Mouse (Mus musculus): ENCODE measurements around the gene Casc3.

Casc3 gene

DNA sequence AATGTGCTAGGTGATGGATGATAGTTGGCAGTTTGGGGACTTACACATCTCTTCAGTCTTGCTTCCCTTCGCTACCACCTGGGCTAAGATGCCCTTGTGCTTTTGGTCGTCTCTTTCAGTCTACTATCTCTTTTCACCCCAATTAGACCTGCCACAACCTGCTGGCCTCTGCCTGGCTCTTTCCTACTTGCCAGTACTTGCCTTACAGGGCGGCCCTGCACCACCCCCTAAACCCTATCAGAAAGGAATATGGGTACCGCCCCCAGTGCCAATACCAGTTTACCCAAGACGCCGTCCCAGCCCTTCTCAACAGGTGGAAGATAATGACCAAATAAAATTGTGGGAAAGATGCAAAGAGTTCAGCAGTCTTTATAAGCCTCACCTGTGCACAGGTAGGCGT, 31.4 kb downstream of the Casc3 start:
- no peak for DNase-seq (ENCODE audit: low spot score)

- peak; percentile 75 for DNase-seq (ENCODE audit: low spot score)
Observed at GRCm38 (mm10) chr11:98836651-98837141, 32.0 kb downstream of the Casc3 start, which contains the start of gene Rapgefl1. TSS of gene Rapgefl1 (plus strand) at chr11:98836785.

DNA sequence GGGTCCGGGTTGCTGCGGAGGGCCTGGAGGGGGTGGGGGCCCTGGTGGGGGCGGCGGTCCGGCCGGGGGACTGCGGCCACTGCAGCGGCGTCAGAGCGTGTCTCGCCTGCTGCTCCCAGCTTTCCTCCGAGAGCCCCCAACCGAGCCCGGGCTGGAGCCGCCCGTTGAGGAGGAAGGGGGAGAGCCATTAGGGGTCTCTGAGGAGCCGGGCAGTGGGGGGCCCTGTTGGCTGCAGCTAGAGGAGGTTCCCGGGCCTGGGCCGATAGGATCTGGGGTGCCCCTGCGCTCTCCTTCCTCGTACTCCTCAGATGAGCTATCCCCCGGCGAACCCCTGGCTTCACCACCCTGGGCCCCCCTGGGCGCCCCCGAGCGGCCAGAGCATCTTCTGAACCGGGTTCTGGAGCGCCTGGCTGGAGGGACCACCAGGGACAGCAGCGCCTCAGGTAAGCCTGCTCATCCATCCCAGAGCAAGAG, 32.6 kb downstream of the Casc3 start:
- no peak for DNase-seq (ENCODE audit: low spot score)

GRCm38 (mm10) chr11:98837917-98838316, 33.2 kb downstream of the Casc3 start:
- no peak for DNase-seq (ENCODE audit: low spot score)

- no peak for DNase-seq (ENCODE audit: low spot score)
Observed at GRCm38 (mm10) chr11:98838512-98838911, 33.8 kb downstream of the Casc3 start.

DNA sequence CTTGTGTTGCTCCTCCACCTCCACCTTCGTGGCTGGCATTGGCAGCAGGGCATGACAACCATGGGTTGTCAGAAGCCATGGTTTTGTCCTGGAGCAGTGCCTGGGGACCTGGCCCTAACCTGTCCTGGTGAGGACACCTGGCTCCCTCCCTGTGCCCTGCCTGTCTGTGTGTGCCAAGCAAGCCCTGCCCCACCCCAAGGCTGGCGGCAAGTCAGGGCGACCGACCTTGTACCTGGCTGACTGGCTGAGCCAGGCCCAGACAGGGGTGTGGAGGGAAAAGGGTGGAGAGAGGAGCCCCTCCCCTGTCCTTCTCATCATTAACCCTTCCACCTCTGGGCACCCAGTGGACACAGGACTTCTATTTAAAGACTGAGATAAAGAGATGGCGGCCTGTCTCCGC, 34.7 kb downstream of the Casc3 start:
- peak; percentile 31 for DNase-seq (ENCODE audit: low spot score)

DNA sequence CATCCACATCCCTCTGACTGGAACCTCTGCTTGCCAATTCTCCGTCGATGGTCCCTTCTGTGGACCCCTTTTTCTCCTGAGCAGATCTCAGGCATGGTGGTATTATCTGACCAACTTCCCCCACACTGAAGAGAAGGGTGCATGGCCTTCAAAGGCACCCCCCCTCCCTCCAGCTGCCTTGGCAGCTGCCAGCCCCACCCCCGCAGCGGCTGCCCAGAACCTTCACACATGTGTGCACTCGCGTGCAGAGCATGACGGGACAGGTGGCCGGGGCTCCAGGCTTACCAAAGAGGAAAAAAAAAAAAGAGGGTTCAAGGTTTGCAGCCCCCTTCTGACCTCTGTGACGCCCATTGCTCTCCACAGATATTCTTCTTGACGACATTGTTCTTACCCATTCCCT, 35.2 kb downstream of the Casc3 start:
- no peak for DNase-seq (ENCODE audit: low spot score)

DNA sequence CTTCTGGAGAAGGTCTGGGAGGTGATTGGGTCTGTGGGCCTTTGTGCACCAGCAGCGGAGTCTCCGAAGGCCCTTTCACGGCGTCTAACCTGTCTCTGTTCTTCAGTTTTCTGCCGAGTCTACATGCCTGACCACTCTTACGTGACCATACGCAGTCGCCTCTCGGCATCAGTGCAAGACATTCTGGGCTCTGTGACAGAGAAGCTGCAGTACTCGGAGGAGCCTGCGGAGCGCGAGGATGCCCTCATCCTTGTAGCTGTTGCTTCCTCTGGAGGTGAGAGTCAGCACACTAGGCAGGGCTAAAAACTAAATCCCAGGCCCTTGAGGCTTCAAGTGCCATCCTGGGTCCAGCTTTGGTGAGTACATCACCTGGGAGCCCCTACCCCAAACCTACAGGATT, 41.3 kb downstream of the Casc3 start:
- DNase-seq (ENCODE audit: low spot score): no peak

DNA sequence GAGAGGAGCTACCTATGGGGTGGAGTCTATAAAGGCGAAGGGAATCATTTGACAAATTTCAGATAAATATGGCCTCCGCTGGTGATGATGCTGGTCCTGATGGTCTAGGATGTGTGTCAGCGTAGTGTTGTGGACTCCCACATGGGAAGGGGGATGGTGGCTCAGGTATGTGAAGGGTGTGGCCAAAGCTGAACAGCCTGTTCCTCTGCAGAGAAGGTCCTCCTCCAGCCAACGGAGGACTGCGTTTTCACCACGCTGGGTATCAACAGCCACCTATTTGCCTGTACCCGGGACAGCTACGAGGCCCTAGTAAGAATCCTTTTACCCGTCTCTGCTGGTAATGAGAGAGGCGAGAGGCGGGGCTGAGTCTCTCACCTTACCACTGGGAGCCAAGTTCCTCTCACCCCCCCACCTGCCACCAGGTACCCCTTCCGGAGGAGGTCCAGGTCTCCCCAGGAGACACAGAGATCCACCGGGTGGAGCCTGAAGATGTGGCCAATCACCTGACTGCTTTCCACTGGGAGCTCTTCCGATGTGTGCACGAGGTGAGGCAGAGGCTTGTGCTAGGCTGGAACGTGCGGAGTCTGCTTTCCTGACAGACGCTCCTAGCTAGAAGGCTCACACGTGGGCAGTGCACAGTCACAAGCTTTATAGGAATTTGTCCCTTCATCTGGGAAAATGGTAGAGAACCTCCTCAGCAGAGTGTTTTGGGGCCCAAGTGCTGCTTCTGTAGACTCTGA, 42.3 kb downstream of the Casc3 start:
- DNase-seq (ENCODE audit: low spot score): no peak

GRCm38 (mm10) chr11:98849196-98849894, 44.6 kb downstream of the Casc3 start:
- no peak for DNase-seq (ENCODE audit: low spot score)

DNA sequence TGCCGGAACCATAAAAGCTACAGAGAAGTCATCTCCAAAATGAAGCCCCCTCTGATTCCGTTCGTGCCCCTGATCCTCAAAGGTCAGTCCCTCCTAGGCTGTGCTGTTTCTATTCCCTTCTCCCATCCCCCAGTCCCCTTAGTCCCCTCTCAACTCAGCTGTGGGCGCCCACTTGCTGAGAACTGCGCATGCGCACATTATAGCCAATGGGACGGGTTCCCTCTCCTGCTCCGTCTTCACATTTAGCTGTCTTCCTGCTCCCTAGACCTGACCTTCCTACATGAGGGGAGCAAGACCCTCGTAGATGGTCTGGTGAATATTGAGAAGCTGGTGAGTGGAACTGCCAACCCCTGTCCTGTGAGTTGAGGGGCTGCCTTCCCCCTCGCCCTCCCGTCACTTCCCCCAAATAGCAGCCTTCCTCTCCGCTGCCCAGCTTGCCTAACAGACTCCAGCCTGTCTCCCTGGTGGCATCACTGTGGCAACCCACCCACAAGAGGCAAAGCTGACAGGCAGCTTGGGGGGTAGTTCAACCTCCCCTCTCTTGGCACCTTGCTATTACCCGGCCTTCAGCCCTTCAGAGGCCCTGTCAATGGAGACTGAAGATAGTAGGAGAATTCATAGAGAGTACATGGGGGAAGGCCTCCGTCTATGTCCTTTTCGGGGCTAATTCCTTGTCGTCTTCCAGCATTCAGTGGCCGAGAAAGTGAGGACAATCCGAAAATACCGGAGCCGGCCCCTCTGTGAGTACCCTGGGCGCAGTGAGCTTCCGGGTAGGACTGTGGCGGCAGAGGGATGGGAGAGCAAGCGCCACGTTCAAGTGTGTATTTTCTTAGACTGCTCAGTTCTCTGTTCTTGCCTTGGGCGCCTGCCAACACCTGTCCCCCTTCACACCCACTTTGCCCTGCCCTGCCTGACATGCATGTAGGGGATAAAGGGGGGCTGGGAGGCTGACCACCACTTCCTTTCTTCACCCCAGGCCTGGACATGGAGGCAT, 45.7 kb downstream of the Casc3 start:
- no peak for DNase-seq (ENCODE audit: low spot score)

GRCm38 (mm10) chr11:98854116-98854515, 49.4 kb downstream of the Casc3 start:
- DNase-seq (ENCODE audit: low spot score): no peak

- DNase-seq (ENCODE audit: low spot score): peak; percentile 34
Observed at GRCm38 (mm10) chr11:98854659-98855058, 50.0 kb downstream of the Casc3 start.

DNA sequence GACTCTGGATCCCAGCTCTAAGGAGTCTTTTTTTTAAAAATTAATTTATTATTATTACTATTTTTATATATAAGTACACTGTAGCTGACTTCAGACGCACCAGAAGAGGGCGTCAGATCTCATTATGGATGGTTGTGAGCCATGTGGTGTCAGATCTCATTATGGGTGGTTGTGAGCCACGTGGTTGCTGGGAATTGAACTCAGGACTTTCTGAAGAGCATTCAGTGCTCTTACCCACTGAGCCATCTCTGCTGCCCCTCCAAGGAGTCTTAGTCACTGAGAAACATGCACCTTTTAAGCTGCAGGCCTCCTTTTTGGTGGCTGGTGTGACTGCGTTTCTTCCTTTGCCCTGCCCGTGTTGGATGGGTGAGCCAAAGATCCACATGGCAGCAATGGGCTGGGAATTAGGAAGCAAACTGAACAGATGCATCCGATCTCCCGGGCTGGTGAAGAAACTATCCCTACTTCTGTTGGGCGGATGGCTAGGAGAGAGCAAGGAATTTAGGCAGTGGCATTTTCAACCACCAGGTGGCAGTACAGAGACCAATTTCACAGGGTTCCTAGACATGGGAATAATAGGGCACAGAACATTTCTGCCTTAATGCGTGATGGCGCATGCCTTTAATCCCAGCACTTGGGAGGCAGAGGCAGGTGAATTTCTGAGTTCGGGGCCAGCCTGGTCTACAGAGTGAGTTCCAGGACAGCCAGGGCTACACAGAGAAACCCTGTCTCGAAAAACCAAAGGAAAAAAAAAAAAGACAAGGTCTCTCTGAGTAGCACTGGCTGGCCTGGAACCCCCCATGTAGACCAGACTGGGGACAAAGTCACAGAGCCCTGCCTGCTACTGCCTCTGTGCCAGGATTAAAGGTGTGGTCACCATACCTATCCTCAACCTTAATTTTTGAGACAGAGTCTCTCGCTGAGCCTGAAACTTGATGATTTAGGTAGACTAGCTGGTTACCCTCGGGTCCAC, 54.3 kb downstream of the Casc3 start:
- DNase-seq (ENCODE audit: low spot score): peak; percentile 92

- peak; percentile 96 for DNase-seq (ENCODE audit: low spot score)
Observed at GRCm38 (mm10) chr11:98863028-98863750, 58.5 kb downstream of the Casc3 start, which contains the start of gene Wipf2. TSS of gene Wipf2 (plus strand) at chr11:98863638.

DNA sequence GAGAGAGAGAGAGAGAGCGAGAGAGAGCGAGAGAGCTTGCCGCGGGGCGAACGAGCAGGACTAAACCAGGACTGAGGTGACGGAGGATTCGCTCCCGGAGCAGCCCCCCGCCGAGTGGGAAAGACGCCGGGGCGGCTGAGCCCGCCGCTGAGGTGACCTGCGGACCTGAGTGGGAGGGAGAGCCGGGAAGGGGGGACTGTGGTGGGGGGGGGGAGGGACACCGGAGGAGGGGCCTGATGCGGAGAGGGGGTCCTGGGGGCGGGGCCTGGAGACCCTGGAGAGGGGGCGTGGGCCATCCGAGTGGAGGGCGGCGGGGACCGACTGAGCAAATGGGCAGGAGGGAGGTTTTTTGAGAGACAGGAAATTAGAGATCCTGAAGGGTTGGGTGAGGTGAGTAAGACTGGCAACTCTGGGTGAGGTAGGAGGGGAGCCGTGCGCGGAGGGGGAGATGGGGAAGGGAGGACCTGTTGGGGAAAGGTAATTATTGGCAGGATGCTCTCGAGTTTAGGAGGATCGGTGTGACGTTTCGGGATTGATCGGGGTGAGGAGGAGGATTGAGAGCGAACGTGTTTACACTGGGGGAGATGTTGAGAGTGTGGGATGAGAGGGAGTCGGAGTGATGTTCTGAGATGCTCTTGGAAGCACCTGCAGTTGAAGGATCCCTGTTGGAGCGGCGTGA, 59.2 kb downstream of the Casc3 start:
- DNase-seq (ENCODE audit: low spot score): peak; percentile 38

- no peak for DNase-seq (ENCODE audit: low spot score)
Observed at GRCm38 (mm10) chr11:98867293-98867692, 62.6 kb downstream of the Casc3 start.

- no peak for DNase-seq (ENCODE audit: low spot score)
Observed at GRCm38 (mm10) chr11:98869906-98870305, 65.2 kb downstream of the Casc3 start.

GRCm38 (mm10) chr11:98870791-98871190, 66.1 kb downstream of the Casc3 start:
- DNase-seq (ENCODE audit: low spot score): peak; percentile 65

Data from lung, postnatal 25 days (tissue).